Mouse (Mus musculus) neural tube, embryonic 10.5 days (tissue): Measurements from ENCODE around the gene Ctnnd2.

Source experiments
- DNase-seq: peaks from one replicate; pipeline ENCODE4 v3.0.0-alpha.2; 2017; ENCODE audit warnings: low spot score; ENCODE audit errors: extremely low spot score

Ctnnd2 gene

DNA sequence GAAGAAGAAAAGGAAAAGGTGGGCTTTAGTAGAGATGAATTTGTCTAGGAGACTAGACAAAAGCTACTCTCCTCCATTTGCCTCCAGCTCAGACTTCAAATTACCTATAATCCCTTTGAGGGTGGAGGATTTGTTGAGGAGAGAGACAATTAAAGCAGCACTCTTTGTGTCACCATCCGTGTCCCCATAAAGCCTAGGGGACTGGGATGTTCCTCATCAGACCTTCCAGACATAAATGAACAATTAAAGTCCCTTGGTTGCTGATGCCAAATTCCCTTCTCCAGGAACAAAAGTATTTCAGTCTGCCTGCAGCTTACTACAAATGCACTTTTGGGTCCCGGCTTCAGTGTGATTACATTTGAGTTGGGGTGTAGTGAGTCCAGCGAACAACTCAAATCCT, 340.1 kb downstream of the Ctnnd2 start:
- DNase-seq: no peak

GRCm38 (mm10) chr15:30513122-30513521, 340.7 kb downstream of the Ctnnd2 start:
- DNase-seq: no peak

- DNase-seq: no peak
Measured at GRCm38 (mm10) chr15:30515425-30515824, 343.0 kb downstream of the Ctnnd2 start.

DNA sequence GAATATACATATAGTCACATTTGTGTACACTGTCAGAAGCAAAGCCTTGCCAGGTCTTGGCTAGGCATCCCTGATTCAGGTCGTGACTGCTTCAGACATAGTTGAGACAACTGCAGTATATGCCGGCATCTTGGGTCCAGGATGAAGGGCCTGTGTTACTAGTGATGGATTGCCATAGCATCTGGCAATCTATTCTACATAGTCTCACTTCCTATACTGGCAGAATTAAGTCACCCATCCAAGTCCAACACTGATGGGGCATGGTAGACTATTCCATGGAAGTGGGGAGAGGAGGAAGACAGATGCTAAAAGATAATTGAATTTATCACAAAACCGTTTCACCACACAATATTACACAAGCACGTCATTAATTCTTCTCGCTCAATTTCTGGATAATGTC, 369.1 kb downstream of the Ctnnd2 start:
- no peak for DNase-seq

DNA sequence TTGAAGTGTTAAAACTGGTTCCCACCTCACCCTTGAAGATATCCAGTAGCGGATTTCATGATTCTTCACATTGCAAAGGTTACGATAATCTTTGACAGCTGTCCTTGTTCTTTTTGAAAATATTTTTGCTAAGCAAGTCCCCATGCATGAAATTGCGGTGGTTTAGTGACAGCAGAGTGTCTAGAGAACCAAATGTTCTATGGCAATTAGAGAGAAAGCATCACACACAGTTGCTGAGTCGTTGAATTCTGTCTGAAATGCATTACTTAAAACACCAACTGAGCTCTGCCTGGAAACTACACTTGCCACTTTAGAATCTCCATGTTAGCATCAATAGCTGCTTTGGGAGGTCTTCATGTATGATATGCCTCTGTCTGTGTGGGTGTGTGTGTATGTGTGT, 375.9 kb downstream of the Ctnnd2 start:
- DNase-seq: no peak

- DNase-seq: no peak
Measured at GRCm38 (mm10) chr15:30550956-30551355, 378.6 kb downstream of the Ctnnd2 start.

- DNase-seq: no peak
Measured at GRCm38 (mm10) chr15:30553910-30554406, 381.6 kb downstream of the Ctnnd2 start.

- no peak for DNase-seq
Measured at GRCm38 (mm10) chr15:30555787-30556186, 383.4 kb downstream of the Ctnnd2 start.

GRCm38 (mm10) chr15:30562375-30562774, 390.0 kb downstream of the Ctnnd2 start:
- DNase-seq: no peak

- no peak for DNase-seq
Measured at GRCm38 (mm10) chr15:30564594-30564993, 392.2 kb downstream of the Ctnnd2 start.

- DNase-seq: no peak
Measured at GRCm38 (mm10) chr15:30570254-30570800, 397.9 kb downstream of the Ctnnd2 start.

DNA sequence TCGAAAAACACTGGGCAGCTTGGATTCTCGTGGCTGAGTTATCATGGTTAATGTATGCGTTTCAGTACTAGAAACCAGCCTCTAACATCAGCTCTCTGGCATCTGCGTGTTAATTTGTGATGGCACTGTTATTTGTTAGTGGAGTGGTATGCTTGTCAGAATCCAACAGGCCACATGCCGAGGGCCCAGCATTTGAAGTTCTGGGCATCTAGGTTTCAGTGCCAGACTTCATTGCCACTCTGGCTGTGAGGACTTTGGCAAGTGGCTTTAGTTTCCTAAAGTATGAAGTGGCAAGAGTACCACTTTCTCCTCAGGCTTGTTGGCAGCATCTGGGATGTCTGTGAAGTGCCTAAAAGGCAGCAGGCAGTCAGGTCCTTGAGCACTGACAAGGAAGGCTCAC, 415.1 kb downstream of the Ctnnd2 start:
- no peak for DNase-seq

- DNase-seq: no peak
Measured at GRCm38 (mm10) chr15:30590865-30591264, 418.5 kb downstream of the Ctnnd2 start.

DNA sequence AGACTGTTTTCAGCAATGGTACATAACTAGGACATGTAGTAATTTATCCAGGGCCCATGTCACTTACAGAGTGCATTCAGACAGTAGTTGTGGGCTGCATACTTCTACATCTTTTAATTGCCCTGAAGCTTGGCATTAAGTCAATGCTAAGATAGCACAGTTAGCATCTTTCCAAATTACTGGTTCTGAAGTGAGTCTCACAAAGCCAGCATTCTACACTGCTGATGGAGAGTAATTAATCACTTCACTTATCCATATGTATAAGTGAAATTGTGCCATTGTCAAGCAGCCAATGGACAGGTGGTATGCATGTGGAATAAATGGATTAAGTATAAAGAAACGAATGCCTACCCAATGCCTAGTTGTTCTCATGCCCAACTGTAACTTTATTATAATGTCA, 423.1 kb downstream of the Ctnnd2 start:
- no peak for DNase-seq

DNA sequence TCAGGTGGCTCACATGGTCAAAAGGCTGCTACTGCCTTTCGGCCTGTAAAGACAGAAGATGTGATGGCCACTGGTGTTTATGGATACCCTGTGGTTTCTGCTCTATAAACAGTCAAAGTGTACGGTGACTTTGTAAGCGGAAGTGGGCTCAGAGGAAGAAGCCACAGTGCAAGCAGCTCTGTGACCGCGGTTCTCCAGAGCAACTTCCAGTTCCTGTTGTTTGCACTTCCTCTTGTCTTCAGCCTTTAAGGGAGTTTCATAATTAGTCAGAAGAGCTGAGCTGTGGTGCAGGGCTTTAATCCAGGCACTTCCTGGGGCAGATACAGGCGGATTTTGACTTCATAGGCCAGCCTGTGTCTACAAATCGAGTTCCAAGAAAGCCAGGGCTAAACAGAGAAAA, 438.2 kb downstream of the Ctnnd2 start:
- DNase-seq: no peak

- DNase-seq: no peak
Measured at GRCm38 (mm10) chr15:30615451-30615850, 443.1 kb downstream of the Ctnnd2 start.

DNA sequence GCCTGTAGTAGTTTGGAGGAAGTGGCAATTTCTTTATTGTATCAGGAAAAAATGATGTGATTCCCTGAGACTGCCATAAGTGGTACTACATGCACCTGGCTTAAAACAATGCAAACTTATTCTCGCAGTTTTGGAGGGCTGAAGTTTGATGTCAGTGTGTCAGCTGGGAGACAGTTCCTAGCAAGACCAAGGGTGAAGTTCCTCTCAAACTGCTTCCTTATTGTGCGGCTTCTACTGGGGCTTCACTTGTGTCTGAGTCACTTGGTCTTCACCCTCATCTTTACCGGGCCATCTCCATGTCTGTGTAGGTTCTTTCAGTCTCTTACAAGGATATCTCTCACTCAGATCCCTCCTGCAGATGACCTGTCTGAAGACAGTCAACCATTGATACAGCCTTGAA, 444.5 kb downstream of the Ctnnd2 start:
- DNase-seq: no peak

GRCm38 (mm10) chr15:30617932-30618331, 445.5 kb downstream of the Ctnnd2 start:
- no peak for DNase-seq

GRCm38 (mm10) chr15:30628524-30628923, 456.1 kb downstream of the Ctnnd2 start:
- no peak for DNase-seq

- DNase-seq: no peak
Measured at GRCm38 (mm10) chr15:30632113-30632735, 459.8 kb downstream of the Ctnnd2 start.

DNA sequence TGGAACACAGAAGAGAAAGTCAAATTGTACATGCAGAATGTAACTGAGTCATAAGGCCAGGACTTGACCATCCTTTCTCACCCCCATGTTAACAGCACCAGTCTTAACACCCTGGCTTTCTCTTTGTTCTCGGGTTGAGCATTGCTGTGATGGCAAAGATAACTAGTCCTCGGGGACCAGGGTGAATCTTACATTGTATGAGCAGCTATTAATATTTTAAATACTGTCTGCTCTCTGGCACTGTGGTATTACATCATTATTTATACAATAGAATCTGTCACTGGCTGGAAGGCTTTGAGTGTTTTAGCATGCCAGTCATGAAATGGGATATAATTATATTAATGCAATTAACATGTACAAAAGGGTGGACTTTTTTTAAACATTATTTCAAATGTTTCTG, 461.5 kb downstream of the Ctnnd2 start:
- DNase-seq: no peak

GRCm38 (mm10) chr15:30634522-30634921, 462.1 kb downstream of the Ctnnd2 start:
- DNase-seq: no peak

DNA sequence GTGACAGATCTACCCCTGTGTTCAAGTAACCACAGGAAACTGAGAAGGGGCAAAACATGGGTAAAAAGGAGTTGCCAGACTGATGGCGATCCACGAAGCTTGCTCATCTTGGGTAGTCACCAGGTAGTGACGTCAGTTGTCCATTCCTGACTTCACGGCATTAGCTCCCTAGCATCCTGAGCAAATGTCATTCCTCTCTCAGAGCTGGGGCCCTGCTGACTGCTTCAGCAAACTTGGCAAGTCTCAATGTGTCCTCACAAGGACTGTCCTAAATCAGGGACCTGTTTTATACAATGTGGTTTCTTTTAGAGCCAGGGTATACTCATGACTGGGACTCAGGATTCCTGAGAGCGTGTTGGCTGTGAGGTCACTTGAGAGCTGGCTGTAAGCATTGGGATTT, 468.3 kb downstream of the Ctnnd2 start:
- DNase-seq: no peak
